Mouse (Mus musculus): ENCODE measurements around the gene Prkca.

Prkca gene

DNA sequence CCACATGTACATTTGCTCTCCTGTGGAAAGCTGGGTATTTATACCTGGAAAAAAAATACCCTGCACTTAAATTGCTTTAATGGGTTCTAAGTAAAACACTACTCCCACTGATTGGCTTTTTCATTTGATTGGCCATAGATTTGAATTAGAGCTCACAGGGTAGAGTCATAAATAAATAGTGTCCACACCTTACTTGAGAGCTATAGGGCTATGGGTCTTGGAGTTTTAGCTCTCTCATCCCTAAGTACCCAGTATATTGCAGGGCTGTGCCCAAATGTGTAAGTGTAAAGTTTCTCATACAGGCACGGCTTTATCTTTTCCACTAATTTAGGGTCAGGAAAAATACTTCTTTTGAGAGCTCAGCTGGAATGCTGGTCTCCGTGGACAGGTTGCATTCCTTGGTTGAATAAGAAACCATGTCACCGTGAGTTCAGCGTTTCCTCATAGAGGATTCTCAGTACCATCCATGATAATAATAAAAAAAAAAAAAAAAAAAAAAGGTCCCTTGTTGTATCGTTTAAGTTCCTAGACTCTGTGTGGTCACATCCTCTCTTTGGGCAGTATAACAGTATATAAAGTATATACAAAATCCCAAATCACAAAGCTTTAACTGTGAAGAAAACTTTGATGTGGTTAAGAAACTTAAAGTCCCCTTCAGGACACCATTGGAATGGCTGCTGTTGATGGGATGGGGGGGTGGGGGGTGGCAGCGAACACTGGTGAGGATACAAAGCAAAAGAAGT is 82.8 kb downstream of the Prkca start:
- DNase-seq (ENCODE audit: low read depth, low spot score): no peak

DNA sequence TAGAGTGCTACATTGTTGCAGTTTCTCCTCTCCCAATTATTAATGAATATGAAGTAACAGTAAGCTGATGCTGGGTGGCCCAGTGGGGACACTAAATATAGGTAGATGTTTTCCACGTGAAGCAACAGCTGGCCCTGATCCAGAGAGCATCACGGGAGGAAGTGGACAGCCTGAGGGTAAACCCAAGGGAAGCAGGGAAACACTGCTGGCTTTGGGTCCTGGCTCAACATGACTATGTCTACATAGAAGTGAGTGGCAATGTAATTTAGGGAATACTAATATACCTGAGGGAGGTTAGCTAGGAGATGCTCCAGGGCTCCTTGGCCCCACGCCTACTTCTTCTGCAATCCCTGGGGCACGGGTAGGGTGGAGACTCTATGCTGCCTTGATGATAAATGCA is 84.3 kb downstream of the Prkca start:
- DNase-seq (ENCODE audit: low read depth, low spot score): no peak

DNA sequence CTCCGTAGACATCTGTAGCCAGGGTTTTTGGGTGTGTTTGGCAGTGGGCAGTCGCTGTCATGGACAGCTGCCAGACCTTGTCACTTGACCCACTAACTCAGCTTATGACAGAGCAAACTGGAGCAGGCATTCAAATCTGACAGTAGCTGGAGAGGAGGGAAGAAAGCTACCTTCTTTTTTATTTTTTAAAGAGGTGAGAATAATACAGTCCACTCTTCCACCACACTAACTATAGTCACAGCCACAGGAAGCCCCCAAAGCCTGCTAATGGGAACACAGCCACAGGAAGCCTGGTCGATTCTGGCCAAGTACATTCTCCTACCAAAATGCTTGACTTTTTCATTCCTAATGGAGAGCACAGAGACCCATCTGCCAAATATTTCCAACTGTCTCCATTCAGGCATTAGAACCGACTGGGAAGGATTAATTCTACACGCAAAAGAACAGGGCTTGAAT is 84.9 kb downstream of the Prkca start:
- no peak for DNase-seq (ENCODE audit: low read depth, low spot score)

DNA sequence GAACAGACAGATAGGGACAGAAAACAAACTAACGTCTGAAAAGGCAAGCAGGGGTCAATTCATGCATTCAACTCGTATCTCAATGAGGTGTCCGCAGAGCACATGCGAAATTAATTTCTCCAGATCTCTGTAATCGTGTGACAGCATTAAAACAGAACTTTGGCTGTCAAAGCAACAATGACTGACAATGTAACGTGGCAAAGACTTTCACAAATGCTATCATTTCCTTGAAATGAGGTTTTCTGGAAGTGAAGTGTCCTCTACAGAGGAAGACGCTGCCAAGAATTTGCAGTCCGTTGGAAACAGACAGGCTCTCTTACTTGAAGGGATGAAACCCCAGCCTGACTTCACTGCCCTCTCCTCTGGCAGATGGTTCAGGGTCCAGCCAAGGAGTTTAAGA is 85.8 kb downstream of the Prkca start:
- DNase-seq (ENCODE audit: low read depth, low spot score): no peak

DNA sequence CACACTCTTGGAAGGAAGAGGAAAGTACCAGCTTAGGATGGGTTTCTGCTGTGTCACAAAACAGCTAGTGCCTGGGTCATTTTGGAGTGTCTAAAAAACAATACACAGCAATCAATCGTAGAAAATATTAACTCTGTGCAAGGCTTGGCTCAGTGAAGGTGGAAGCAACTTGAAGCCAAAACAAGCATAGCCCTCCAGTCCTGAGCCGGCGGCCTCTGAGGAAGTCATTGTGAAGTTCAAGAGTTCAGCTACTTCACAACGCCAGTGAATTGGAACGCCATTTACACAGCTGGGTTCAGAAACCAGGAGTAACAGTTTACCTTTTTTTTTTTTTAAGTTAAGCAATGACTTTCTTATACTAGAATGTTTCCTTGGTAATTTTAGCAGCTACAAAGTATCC is 89.0 kb downstream of the Prkca start:
- peak; percentile 46 for DNase-seq (ENCODE audit: low read depth, low spot score)

DNA sequence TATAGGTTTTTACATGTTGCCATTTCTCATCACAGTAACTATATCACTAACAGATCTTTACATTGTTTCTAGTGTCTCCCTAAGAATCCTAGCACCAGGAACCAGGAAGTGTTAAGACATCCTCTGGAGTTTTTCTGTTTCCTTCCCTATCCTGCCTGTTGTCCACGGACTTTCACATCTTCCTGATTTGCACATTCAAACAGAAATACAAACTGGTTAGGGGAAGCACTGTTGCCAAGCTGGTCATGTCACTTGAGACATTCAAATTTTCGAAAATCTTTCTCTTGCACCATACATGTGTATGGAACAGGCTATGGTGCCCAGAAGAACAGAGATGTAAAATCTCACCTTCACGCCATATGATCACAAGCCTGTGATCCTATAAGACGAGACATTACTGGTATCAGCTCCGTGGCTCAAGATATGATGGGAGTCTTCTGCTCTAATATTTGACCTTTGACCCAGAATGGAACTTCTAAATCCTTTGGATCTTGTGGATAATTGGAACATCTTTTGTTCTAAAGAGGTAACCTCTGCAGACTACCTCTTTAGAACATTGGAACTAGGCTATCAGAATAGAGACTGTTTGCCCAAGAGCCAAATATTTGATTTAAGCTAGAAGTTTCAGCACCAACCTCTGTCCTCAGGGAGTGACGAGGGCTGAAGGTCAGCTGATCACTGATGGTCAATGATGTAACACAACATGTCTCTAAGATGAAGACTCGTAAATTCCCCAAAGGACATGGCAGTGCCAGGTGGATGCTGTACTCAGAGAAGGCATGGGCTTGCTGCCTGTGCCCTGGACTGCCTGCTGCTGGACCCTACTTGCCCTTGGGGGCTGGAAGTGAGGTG is 91.6 kb downstream of the Prkca start:
- DNase-seq (ENCODE audit: low read depth, low spot score): no peak

DNA sequence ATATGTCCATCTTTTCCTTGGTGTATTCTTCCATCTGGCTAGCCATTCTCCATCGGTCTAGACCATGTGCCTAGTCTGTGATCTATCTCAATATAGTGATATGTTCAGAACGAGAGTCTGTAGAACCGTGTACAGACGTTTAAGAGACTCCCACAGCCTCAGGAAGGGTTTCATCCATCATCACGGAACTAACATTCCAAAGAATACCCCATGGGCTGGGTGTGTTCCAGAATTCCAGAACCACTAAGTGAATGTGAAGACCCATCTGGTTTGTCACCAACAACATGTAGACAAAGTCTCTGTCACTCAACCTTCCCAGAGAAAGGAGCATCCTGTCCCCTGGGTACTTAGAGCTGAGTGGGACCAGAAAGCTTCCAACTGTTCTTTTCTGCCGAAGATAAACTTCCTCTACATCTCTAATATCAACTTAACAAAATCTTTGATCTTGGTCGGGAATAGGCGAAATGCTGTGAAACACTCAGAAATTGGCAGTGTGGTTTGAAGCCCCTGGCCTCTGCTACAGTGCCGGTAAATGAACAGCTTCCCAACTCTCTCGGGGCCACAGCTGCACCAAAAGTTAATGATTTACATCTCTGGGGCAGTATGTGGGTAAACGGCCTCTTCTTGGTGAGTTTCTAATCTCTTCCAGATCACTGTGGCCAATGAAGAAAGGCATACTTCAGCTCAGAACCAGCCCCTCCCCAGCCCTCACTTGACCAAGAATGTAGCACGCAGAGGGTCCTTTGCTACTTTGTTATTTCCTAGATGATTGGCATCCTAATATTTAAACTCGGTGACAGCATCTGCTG is 92.7 kb downstream of the Prkca start:
- no peak for DNase-seq (ENCODE audit: low read depth, low spot score)

DNA sequence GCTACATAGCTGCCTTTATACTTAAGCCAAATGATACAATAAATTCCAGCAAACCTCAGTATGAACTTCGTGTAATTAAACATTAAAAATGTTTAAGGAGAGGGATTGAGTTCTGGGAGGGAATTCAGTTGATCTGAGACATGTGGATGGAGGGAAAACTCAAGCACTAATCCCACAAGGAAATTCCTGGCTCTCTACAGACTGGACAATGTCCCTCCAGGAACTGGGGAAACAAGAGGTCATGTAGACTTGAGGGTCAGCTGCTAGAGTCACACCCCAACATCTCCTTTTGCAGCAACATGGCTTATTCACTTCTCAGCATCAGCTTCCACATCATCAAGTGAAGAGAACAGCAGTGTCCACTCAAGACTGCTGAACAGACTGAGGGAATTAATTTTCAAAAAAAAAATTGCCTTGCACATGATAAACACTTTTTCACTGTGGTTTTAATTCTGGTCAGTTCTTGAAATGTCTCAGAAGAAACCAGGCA is 93.5 kb downstream of the Prkca start:
- DNase-seq (ENCODE audit: low read depth, low spot score): no peak

DNA sequence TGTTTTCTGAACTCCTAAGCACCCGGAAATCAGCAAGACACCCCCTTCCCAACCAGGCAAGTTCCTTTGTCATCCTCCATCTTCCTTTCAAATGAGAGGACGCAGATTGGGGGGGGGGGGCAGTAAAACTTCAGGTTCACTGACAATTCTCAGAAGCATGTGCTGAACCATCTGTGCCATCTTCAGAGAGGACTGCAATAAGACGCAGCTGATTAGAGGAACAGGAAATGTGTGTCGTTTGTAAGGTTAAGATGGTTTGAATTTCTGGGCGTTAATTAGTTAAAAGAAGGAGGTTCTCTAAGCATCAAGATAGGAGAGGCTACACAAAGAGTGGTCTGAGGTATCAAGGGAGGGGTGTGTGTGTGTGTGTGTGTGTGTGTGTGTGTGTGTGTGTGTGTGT is 94.2 kb downstream of the Prkca start:
- peak; percentile 19 for DNase-seq (ENCODE audit: low read depth, low spot score)

DNA sequence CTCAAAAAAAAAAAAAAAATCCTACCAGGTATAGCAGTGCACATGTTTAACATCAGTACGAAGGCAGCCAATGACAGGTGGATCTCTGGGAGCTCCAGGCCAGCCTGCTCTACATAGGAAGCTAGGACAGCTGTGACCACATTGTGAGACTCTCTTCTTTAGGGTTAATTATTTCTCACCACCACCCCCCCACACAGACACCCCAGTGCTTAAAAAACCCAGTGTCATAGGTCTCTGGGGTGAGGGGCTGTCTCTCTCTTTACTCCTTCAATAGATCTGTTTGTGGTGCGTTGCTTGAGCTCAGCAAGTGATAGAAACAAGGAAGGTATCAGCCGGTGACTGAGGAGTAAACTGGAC is 94.7 kb downstream of the Prkca start:
- no peak for DNase-seq (ENCODE audit: low read depth, low spot score)

DNA sequence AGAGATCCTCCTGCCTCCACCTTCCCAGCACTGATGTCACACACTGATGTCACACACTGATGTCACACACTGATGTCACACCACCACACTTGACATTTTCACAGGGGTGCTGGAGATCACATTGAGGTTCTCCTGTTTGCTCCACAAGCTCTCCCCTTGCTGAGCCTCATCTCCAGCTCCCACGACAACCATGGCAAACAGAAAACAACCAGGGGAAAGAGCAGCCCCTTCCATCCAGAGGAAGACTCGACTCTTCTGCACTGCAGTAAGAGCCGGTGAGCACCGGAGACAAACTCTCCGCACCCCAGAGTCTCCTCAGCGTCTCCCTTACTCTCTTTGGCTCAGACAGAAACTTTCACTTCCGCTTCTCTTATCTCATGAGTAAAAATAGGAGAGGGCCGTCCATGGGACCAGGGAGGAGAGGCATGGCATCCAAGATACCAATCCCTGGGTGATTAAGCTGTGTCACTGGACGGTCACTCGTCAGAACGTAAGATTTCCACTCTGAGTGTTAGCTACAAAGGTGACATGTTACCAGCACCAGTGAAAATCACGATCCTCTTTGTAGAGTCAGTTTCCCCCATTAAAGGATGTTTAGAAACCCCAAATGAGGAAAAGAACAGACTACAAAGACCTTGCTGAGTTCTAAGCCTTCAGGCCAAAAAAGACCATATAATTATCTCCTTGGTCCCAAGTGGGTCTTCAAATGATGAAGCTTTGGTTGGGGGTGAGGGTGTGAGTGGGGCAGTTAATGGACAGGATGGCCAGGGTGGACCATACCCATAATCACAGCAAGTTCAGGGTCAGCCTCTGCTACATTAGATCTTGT is 95.3 kb downstream of the Prkca start:
- peak; percentile 83 for DNase-seq (ENCODE audit: low read depth, low spot score)

DNA sequence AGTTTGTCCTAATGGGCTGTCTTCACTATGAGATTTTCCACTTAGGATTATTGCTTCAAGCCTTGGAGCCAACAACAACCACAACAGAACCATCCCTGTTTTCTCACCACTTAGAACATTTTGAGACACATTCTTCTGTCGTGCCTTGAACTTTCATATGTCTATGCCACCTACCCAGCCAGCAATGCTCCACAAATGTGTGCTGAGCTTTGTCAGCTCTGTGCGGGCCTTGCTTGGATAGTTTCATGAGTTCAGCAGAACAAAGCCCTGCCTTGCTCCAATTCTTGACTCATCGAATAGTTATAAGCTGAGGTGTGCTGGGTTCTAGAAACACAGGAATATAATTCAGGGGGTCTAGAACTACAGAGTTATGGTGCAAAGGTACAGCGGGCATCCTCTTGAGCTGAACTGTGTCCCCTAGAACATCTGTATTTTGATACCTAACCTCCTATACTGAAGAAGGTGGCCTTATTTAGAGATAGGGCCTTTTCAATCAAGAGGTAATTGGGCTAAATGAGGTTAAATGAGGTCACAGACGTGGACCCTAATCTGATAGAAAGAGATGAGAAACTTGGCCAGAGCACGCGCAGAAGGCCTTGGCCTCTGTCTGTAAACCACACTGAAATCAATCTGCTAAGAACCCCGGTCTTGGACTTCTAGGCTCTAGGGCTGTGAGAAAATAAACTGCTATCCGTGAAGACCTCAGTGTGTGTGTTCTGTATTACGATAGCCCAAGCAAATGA is 96.4 kb downstream of the Prkca start:
- DNase-seq (ENCODE audit: low read depth, low spot score): no peak

DNA sequence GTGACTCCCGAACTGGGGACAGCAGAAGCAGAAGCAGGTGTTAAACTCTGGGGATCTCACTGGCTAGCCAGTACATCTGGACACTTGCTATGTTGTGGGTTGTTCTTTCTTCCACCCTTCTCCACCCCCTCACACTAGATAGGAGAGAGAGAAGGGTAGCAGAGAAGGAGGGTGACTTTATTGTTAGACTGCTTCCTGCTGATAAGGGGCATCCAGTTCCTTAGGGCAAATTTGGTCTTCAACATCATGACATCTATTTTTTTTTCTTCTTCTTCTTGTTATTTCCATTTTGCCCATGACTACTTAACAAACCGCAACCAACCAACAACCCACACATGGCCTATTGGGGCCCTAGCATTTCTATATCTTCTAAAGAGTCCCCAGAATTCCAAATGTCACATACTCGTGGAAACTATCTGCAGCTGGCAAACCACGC is 97.4 kb downstream of the Prkca start:
- no peak for DNase-seq (ENCODE audit: low read depth, low spot score)

DNA sequence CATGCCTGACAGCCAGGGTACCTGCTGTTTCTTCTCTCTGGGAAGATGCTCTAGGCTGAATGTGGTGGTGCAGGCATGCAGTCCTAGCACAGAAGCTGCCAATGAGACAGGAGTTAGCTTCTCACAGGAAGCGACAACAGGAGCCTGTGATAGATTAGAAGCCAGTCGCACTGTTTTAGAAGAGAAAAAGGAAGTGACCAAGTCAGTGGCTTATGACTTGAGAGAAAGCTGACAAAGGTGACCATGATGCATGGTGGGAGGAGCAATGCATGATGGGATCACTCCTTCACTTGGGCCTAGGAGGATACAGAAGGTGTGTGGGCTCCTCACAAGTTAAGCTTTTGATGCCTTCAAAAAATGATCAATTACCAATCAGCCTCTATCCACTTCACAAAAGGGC is 99.5 kb downstream of the Prkca start:
- peak; percentile 51 for DNase-seq (ENCODE audit: low read depth, low spot score)

DNA sequence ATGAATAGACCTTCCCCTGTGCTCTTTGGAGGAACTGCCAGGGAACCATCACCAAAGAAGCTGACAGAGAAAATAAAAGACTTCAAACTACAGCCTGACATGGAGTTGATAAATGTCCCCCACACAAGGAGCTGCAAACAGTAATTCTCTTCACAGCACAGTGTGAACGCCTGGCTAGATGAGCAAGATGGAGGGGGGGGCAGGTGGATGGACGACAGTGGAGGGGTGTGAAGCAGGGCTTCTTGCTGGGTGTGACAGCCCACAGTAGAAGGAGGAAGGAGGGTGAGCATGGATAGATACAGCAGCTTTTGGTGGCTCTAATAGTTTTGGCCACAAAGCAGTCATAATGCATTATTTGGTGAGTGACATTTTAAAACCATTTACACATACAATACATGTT is 100.1 kb downstream of the Prkca start:
- no peak for DNase-seq (ENCODE audit: low read depth, low spot score)

DNA sequence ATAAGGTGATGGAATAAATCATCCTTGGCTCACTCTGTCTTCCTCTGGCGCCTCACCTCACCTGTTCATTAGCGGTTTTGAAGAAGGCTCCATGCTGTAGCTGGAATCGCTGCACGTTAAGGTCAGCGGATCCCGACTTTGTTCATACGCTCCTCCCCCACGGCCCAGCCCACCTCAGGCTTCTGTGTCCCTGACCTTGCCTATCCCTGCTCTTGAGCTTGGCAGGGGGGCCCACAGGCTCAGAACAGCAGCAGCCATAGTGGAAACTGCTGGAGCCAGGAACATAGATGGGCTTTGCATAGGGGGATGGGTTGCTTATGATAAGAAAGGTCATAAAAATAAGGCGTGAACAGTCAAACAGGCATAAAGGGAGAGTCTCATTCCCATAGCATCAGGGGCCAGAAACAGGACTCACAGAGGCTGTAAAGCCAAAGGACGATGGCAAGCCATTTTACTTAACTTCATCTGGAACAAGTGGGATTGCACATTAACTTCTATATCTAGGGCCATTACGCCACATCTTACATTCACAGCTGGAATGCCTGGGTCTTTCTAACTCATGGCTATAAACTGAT is 102.7 kb downstream of the Prkca start:
- no peak for DNase-seq (ENCODE audit: low read depth, low spot score)

DNA sequence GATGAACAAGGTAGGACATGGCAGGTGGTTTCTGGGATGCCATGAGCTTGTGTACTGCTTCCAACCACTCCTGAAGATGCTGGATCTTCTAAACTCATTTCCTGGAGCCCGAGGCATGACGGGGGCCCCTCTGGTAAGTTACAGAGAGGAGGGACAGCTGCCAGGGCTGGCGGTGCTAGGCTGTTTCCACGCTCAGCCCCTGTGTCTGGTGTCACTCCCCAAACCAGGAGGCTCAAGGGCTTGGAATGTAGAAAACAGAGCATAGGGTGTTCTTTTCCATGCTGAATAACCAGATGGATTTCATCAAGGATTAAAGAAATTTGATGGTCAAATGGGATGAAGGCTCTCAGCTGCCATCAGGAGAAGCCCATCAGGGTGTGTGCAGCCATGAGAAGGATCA is 104.6 kb downstream of the Prkca start:
- no peak for DNase-seq (ENCODE audit: low read depth, low spot score)

DNA sequence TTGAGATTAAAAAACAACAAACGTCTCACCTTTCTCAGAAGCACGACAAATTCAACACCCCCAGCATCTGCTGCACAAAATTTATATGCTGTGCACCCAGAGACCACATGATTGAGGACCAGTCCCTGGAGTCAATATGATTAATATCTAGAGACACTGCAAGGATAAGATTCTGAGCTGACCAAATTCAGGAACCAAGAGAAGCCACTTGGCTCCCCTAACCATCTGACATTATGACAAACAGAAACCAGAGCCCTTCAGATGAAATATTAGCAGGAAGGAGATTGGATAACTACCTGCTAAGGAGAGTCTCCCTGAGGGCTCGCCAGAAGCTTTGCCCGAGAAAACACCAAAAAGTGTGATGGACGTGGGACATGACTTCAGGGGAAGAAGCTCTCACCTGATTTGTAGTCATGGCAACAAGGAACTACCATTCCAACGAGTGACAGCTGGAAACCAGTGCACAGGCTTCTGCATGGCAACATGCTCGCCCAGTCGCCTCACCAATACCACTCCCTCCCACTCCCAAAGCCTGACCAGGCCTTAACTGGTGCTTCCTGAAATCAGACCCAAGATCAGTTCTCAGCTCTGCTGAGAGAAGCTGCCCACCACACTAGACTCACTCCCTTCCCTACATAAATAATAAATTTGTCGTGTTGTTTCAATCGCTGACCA is 106.8 kb downstream of the Prkca start:
- no peak for DNase-seq (ENCODE audit: low read depth, low spot score)

DNA sequence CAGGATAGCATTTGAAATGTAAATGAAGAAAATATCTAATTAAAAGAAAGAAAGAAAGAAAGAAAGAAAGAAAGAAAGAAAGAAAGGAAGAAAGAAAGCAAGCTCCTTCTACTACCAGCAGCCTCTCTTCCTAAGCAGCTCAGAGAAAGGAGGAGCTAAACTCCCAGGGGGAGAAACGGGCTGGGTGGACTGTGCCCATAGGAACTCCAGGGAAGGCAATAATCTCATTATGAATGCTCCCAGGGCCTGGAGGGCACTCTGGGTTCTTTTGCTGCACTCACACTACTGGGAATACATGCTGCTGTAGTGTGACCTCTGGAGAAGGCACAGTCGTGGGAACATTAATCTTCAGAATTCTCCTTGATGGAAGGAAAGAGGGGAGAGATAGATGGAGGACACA is 107.5 kb downstream of the Prkca start:
- DNase-seq (ENCODE audit: low read depth, low spot score): no peak

Data from A20 (cell line).